Mouse (Mus musculus): ENCODE results near the gene 4930442H23Rik. TPM values are rescaled to one million over a fixed set of nuclear protein-coding genes. Genes with fewer than 3 reads are reported as not detected.

4930442H23Rik gene
- total and polyA plus RNA-seq, 3 experiments: not detected

GRCm38 (mm10) chr10:81192968-81193501 lies 9.4 kb upstream of the 4930442H23Rik start:
- ATAC-seq (ENCODE audit: extremely low read depth, insufficient number of reproducible peaks, low FRiP score, poor library complexity, severe bottlenecking): no peak
- Histone ChIP-seq H3K27me3 (ENCODE audit: insufficient read depth, low read length) (peaks cover 32% of the 10 kb centered on the region), H3K36me3 (replicated peaks) (peaks cover 48% of the 10 kb centered on the region), H3K4me1 (ENCODE audit: insufficient read depth, low read depth, low read length) (peaks cover 50% of the 10 kb centered on the region), H3K9me3 (replicated peaks) (no peaks in the 10 kb centered on the region), H3K4me3 (ENCODE audit: low read depth, low read length) (peak overlapping the region; percentile 75)
- no peak for TF ChIP-seq GATA2 (IDR thresholded peaks at IDR 0.05; ENCODE audit: borderline replicate concordance, low read depth, low read length)
- 0 out of 2 replicates have a peak, but pooled peaks have one; percentile 74 for TF ChIP-seq POLR2AphosphoS5 (IDR thresholded peaks at IDR 0.05; ENCODE audit: insufficient replicate concordance, low read depth, low read length)
- no peak for DNase-seq (ENCODE audit: low spot score)

- ATAC-seq (ENCODE audit: extremely low read depth, insufficient number of reproducible peaks, low FRiP score, poor library complexity, severe bottlenecking) (peak; percentile 45; the same call in 1 of the 2 replicates), DNase-seq (ENCODE audit: low spot score) (peak; percentile 87)
- Histone ChIP-seq H3K9me3 (replicated peaks) (no peaks in the 10 kb centered on the region), H3K27me3 (ENCODE audit: insufficient read depth, low read length) (peaks cover 30% of the 10 kb centered on the region), H3K36me3 (replicated peaks) (peaks cover 54% of the 10 kb centered on the region), H3K4me3 (ENCODE audit: low read depth, low read length) (peak overlapping the region; percentile 75), H3K4me1 (ENCODE audit: insufficient read depth, low read depth, low read length) (peaks cover 51% of the 10 kb centered on the region)
- TF ChIP-seq TAL1 (conservative IDR thresholded peaks at IDR 0.05; ENCODE audit: low read depth, low read length) (no peak), GATA2 (IDR thresholded peaks at IDR 0.05; ENCODE audit: borderline replicate concordance, low read depth, low read length) (no peak), CTCF (IDR thresholded peaks at IDR 0.05; ENCODE audit: low read depth, low read length) (no peak), POLR2AphosphoS5 (IDR thresholded peaks at IDR 0.05; ENCODE audit: insufficient replicate concordance, low read depth, low read length) (no peak)
Observed at GRCm38 (mm10) chr10:81192270-81192967, 8.8 kb upstream of the 4930442H23Rik start.

- DNase-seq (ENCODE audit: low spot score): no peak
- peaks cover 20% of the 10 kb centered on the region for H3K27me3 ChIP-seq (ENCODE audit: insufficient read depth, low read length)
- ATAC-seq (ENCODE audit: extremely low read depth, insufficient number of reproducible peaks, low FRiP score, poor library complexity, severe bottlenecking): no peak
- H3K4me1 ChIP-seq (ENCODE audit: insufficient read depth, low read depth, low read length): peaks cover 59% of the 10 kb centered on the region
- TF ChIP-seq CTCF (IDR thresholded peaks at IDR 0.05; ENCODE audit: low read depth, low read length) (no peak), GATA1 (IDR thresholded peaks at IDR 0.05; ENCODE audit: borderline replicate concordance, low read length) (no peak), GATA2 (IDR thresholded peaks at IDR 0.05; ENCODE audit: borderline replicate concordance, low read depth, low read length) (no peak), TAL1 (conservative IDR thresholded peaks at IDR 0.05; ENCODE audit: low read depth, low read length) (no peak), POLR2AphosphoS5 (IDR thresholded peaks at IDR 0.05; ENCODE audit: insufficient replicate concordance, low read depth, low read length) (no peak)
- no peaks in the 10 kb centered on the region for H3K9me3 ChIP-seq (replicated peaks)
- H3K36me3 ChIP-seq (replicated peaks): peaks cover 64% of the 10 kb centered on the region
- no peak overlapping the region; the same call in 1 of the 2 replicates for H3K4me3 ChIP-seq (ENCODE audit: low read depth, low read length)
Observed at GRCm38 (mm10) chr10:81191342-81191982, 7.8 kb upstream of the 4930442H23Rik start.

- Histone ChIP-seq H3K36me3 (replicated peaks) (peaks cover 67% of the 10 kb centered on the region), H3K27me3 (ENCODE audit: insufficient read depth, low read length) (peaks cover 15% of the 10 kb centered on the region), H3K9me3 (replicated peaks) (no peaks in the 10 kb centered on the region), H3K4me1 (ENCODE audit: insufficient read depth, low read depth, low read length) (peaks cover 59% of the 10 kb centered on the region), H3K4me3 (ENCODE audit: low read depth, low read length) (no peak overlapping the region)
- no peak for ATAC-seq (ENCODE audit: extremely low read depth, insufficient number of reproducible peaks, low FRiP score, poor library complexity, severe bottlenecking)
- TF ChIP-seq TAL1 (conservative IDR thresholded peaks at IDR 0.05; ENCODE audit: low read depth, low read length): no peak
- TF ChIP-seq GATA2 (IDR thresholded peaks at IDR 0.05; ENCODE audit: borderline replicate concordance, low read depth, low read length): no peak
- no peak for TF ChIP-seq POLR2AphosphoS5 (IDR thresholded peaks at IDR 0.05; ENCODE audit: insufficient replicate concordance, low read depth, low read length)
- TF ChIP-seq CTCF (IDR thresholded peaks at IDR 0.05; ENCODE audit: low read depth, low read length): no peak
- no peak for TF ChIP-seq GATA1 (IDR thresholded peaks at IDR 0.05; ENCODE audit: borderline replicate concordance, low read length)
- DNase-seq (ENCODE audit: low spot score): no peak
Observed at GRCm38 (mm10) chr10:81190912-81191321, 7.3 kb upstream of the 4930442H23Rik start.

GRCm38 (mm10) chr10:81190236-81190911 lies 6.7 kb upstream of the 4930442H23Rik start:
- ATAC-seq (ENCODE audit: extremely low read depth, insufficient number of reproducible peaks, low FRiP score, poor library complexity, severe bottlenecking) (no peak), DNase-seq (ENCODE audit: low spot score) (no peak)
- peaks cover 55% of the 10 kb centered on the region for H3K4me1 ChIP-seq (ENCODE audit: insufficient read depth, low read depth, low read length)
- TF ChIP-seq GATA1 (IDR thresholded peaks at IDR 0.05; ENCODE audit: borderline replicate concordance, low read length) (no peak), CTCF (IDR thresholded peaks at IDR 0.05; ENCODE audit: low read depth, low read length) (peak; percentile 35)
- H3K4me3 ChIP-seq (ENCODE audit: low read depth, low read length): peak overlapping the region; percentile 46
- peaks cover 10% of the 10 kb centered on the region for H3K27me3 ChIP-seq (ENCODE audit: insufficient read depth, low read length)
- H3K9me3 ChIP-seq (replicated peaks): no peaks in the 10 kb centered on the region
- peaks cover 71% of the 10 kb centered on the region for H3K36me3 ChIP-seq (replicated peaks)

- no peak for ATAC-seq (ENCODE audit: extremely low read depth, insufficient number of reproducible peaks, low FRiP score, poor library complexity, severe bottlenecking)
- H3K9me3 ChIP-seq (replicated peaks): no peaks in the 10 kb centered on the region
- DNase-seq (ENCODE audit: low spot score): no peak
- peaks cover 57% of the 10 kb centered on the region for H3K4me1 ChIP-seq (ENCODE audit: insufficient read depth, low read depth, low read length)
- peaks cover 77% of the 10 kb centered on the region for H3K36me3 ChIP-seq (replicated peaks)
- peaks cover 5% of the 10 kb centered on the region for H3K27me3 ChIP-seq (ENCODE audit: insufficient read depth, low read length)
- no peak for TF ChIP-seq GATA2 (IDR thresholded peaks at IDR 0.05; ENCODE audit: borderline replicate concordance, low read depth, low read length)
- TF ChIP-seq POLR2AphosphoS5 (IDR thresholded peaks at IDR 0.05; ENCODE audit: insufficient replicate concordance, low read depth, low read length): no peak
- no peak overlapping the region for H3K4me3 ChIP-seq (ENCODE audit: low read depth, low read length)
Observed at GRCm38 (mm10) chr10:81189821-81190220, 6.2 kb upstream of the 4930442H23Rik start.
